Mouse (Mus musculus) mouse trophoblast stem cell (cell line): ENCODE data around the gene Olfr728.

Source experiments
- in situ Hi-C, 2 experiments: fragments of 300-500 bp; cut with MseI, MboI; formaldehyde crosslinking; loops; 2 replicates in 1 of 2; 3 replicates in 1 of 2; pipeline ENCODE4 v1.15.1; 2025

Olfr728 gene

DNA sequence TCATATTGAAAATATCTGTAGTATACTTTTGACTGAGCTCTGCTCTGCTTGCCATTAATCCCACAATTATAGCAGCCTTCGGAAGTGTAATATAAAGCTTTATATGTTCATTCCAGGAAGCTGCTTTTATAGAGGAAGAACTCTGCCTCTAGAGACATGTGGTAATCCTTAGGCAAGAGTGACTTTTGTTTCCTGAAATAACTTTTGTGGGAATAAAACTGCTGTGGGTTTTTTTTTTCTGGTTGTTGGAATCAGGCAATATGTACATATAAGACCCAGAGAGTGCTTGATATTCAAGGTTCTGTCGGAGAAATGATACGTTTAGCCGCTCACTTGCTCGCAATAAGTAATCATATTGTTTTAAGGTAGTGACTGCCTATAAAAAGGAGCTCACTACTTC is at the start of gene Olfr728:
Olfr728 (minus strand) TSS at position 101 of the 400 bp plus-strand sequence.
- in situ Hi-C loops, result no loop called here

GRCm38 (mm10) chr14:50188098-50188497 is 45.6 kb upstream of the Olfr728 start, which contains the start of gene Olfr730:
Olfr730 (minus strand) TSS chr14:50188198.
- in situ Hi-C loops, result no loop called here

GRCm38 (mm10) chr14:50152810-50153209 is 10.3 kb upstream of the Olfr728 start, which contains the start of gene Olfr729:
Olfr729 (minus strand) TSS chr14:50152910.
- in situ Hi-C loops, result no loop called here

DNA sequence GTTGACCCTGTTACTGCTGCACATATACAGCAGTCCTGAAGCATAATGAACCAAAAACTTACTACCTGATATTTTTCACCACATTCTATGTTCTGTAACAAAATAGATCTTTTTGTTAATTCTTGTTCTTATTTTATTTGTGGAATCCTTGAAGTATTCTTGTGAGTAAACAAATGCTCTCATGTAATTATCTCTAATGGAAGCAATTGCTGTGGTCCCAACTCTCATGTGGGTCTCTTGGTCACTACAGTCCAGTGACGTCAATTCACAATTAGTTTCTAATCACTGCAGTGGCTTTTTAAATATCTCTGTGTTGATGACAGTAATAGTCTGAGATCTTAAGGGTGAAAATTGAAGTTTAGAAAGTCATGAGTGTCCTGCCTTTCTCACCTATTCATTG is 19.6 kb downstream of the Olfr728 start, which contains the start of gene Olfr727:
Olfr727 (plus strand) TSS at position 301 of the 400 bp plus-strand sequence.
- in situ Hi-C loops, result no loop called here

- in situ Hi-C loops, result no loop called here
These were observed 51.6 kb downstream of the Olfr728 start, which contains the start of gene Olfr726 for GRCm38 (mm10) chr14:50090853-50091252. Olfr726 (minus strand) TSS chr14:50090953.
